8 mouse cellular contexts compared by ENCODE assay signal in the genomic region with DNA sequence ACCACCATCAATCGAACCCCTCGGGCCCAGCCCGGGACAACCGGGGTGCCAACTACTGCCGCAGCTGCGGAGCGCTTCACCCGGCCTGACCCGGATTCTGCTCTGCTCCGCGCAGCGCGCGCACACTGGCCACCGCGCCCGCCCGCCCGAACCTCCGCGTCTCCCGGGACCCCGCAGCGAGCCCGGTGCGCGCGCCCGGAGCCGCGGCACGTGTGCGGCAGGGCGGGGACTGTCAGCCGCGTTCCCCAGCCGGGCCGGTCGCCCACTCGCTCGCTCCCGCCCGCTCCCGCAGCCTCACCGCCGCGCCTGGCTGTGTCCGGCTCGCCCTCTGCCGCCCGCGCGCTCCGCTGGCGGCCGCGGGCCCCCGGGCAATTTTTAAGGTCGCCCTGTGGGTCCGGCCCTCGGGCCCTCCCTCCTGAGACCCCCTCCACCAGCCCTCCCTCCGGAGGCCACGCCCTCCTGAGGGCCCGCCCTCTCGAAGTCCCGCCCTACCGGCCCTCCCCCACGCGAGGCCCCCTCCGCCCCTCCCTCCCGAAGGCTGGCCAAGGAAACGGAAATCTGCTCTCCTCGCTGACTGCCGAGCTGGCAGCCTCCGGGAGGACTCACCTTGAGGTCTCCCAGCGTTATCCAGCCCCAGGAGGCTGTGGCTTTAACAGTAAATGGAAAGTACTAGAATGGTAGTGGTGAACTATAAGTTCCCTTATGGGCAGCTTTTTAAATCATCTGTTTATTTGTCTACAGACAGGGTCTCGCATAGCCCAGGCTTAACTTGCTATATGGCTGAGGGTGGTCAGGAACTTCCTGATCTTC. TPM values are rescaled to one million over a fixed set of nuclear protein-coding genes. Genes with fewer than 3 reads are reported as not detected.
DNase-seq lines count a peak whose midpoint lies in the region; ATAC-seq and TF ChIP-seq lines count a peak whose summit lies in the region.

Gene Slc25a15 (minus strand): TSS at position 456 of the 810 bp plus-strand sequence.

- ATAC-seq in heart, embryonic 12.5 days (ENCODE audit: insufficient number of reproducible peaks, low FRiP score) = peak; percentile 95
- ATAC-seq in kidney, postnatal 0 days (replicated peaks; ENCODE audit: low FRiP score, low read depth) = peak; percentile 94
- peak; percentile 87 for ATAC-seq in liver, embryonic 13.5 days (ENCODE audit: low read depth)
- ATAC-seq in stomach, embryonic 16.5 days (ENCODE audit: insufficient read depth, low FRiP score) = peak; percentile 92

- H3K9me3 ChIP-seq in erythroblast, embryonic 14.5 days (ENCODE audit: control insufficient read depth, low read length) = no peaks in the 10 kb centered on the region
- H3K9me3 ChIP-seq in heart, embryonic 12.5 days (replicated peaks) = no peaks in the 10 kb centered on the region
- H3K9me3 ChIP-seq in kidney, postnatal 0 days (replicated peaks; ENCODE audit: low read length) = no peaks in the 10 kb centered on the region
- H3K9me3 ChIP-seq in liver, embryonic 13.5 days (replicated peaks) = no peaks in the 10 kb centered on the region
- H3K9me3 ChIP-seq in stomach, embryonic 16.5 days (replicated peaks; ENCODE audit: control insufficient read depth, low read length) = no peaks in the 10 kb centered on the region

- under 1% methylated on average over 77 of the region's 77 CpGs for WGBS in heart, embryonic 12.5 days
- under 1% methylated on average over 67 of the region's 77 CpGs for WGBS in kidney, postnatal 0 days
- WGBS in liver, embryonic 13.5 days (ENCODE audit: insufficient replicate concordance) = under 1% methylated on average over 72 of the region's 77 CpGs
- under 1% methylated on average over 71 of the region's 77 CpGs for WGBS in stomach, embryonic 16.5 days

- H3K4me3 ChIP-seq in erythroblast, embryonic 14.5 days (replicated peaks) = peak within 1 kb of the TSS; percentile 68
- H3K4me3 ChIP-seq in heart, embryonic 12.5 days = peak within 1 kb of the TSS; percentile 69
- peak within 1 kb of the TSS; percentile 83 for H3K4me3 ChIP-seq in kidney, postnatal 0 days (replicated peaks; ENCODE audit: low read depth, low read length)
- H3K4me3 ChIP-seq in liver, embryonic 13.5 days (replicated peaks) = peak within 1 kb of the TSS; percentile 78
- H3K4me3 ChIP-seq in stomach, embryonic 16.5 days (replicated peaks; ENCODE audit: low read length) = peak within 1 kb of the TSS; percentile 82

- peaks cover 29% of the 10 kb centered on the region for H3K4me1 ChIP-seq in erythroblast, embryonic 14.5 days (ENCODE audit: control insufficient read depth)
- H3K4me1 ChIP-seq in heart, embryonic 12.5 days (replicated peaks) = peaks cover 8% of the 10 kb centered on the region
- peaks cover 4% of the 10 kb centered on the region; the same call in 1 of the 2 replicates for H3K4me1 ChIP-seq in kidney, postnatal 0 days (replicated peaks; ENCODE audit: insufficient read depth, low read length)
- H3K4me1 ChIP-seq in liver, embryonic 13.5 days (replicated peaks) = peaks cover 35% of the 10 kb centered on the region
- H3K4me1 ChIP-seq in stomach, embryonic 16.5 days (ENCODE audit: control insufficient read depth, insufficient read depth, low read length) = peaks cover 7% of the 10 kb centered on the region

- TF ChIP-seq POLR2A in brain, embryonic 14.5 days (IDR thresholded peaks at IDR 0.05; ENCODE audit: borderline replicate concordance, extremely low read depth, insufficient read depth, insufficient read length, poor library complexity, severe bottlenecking) = peak; percentile 81; the same call in 1 of the 2 replicates

- peak within 1 kb of the TSS; percentile 79 for H3K4me2 ChIP-seq in heart, embryonic 12.5 days
- peak within 1 kb of the TSS; percentile 74 for H3K4me2 ChIP-seq in kidney, postnatal 0 days (ENCODE audit: low read length)
- peak within 1 kb of the TSS; percentile 94 for H3K4me2 ChIP-seq in liver, embryonic 13.5 days
- H3K4me2 ChIP-seq in stomach, embryonic 16.5 days (ENCODE audit: low read depth, low read length) = peak within 1 kb of the TSS; percentile 64

- peaks cover 6% of the 10 kb centered on the region for H3K27me3 ChIP-seq in erythroblast, embryonic 14.5 days (ENCODE audit: control insufficient read depth)
- no peaks in the 10 kb centered on the region for H3K27me3 ChIP-seq in heart, embryonic 12.5 days (replicated peaks)
- H3K27me3 ChIP-seq in kidney, postnatal 0 days (ENCODE audit: insufficient read depth, low read length) = no peaks in the 10 kb centered on the region
- H3K27me3 ChIP-seq in liver, embryonic 13.5 days = no peaks in the 10 kb centered on the region
- H3K27me3 ChIP-seq in stomach, embryonic 16.5 days (ENCODE audit: control insufficient read depth, insufficient read depth, low read length) = no peaks in the 10 kb centered on the region

- peak within 1 kb of the TSS; percentile 77 for H3K9ac ChIP-seq in heart, embryonic 12.5 days
- H3K9ac ChIP-seq in kidney, postnatal 0 days (ENCODE audit: low read depth, low read length) = peak within 1 kb of the TSS; percentile 77
- peak within 1 kb of the TSS; percentile 83 for H3K9ac ChIP-seq in liver, embryonic 13.5 days
- peak within 1 kb of the TSS; percentile 91 for H3K9ac ChIP-seq in stomach, embryonic 16.5 days (ENCODE audit: low read length)

- peak; percentile 91 for DNase-seq in CD4-positive helper T cell, adult 2 months (ENCODE audit: low read depth, low spot score)
- peak; percentile 96 for DNase-seq in brain, embryonic 14.5 days (ENCODE audit: low read depth)
- DNase-seq in kidney, postnatal 0 days (ENCODE audit: low spot score) = peak; percentile 91
- peak; percentile 75 for DNase-seq in liver, embryonic 13.5 days
- peak; percentile 93 for DNase-seq in neural tube, embryonic 10.5 days (ENCODE audit: extremely low spot score, low spot score)

- peak within 1 kb of the TSS; percentile 49 for H3K27ac ChIP-seq in heart, embryonic 12.5 days (ENCODE audit: poor library complexity, severe bottlenecking)
- H3K27ac ChIP-seq in kidney, postnatal 0 days = peak within 1 kb of the TSS; percentile 80
- H3K27ac ChIP-seq in liver, embryonic 13.5 days = peak within 1 kb of the TSS; percentile 58
- peak within 1 kb of the TSS; percentile 57 for H3K27ac ChIP-seq in stomach, embryonic 16.5 days (ENCODE audit: low read length)

- no peak for TF ChIP-seq CTCF in brain, embryonic 14.5 days (IDR thresholded peaks at IDR 0.05; ENCODE audit: borderline replicate concordance, extremely low read depth, insufficient read depth, insufficient read length)
- no peak for TF ChIP-seq CTCF in kidney, postnatal 0 days (IDR thresholded peaks at IDR 0.05; ENCODE audit: low read depth)

- H3K36me3 ChIP-seq in erythroblast, embryonic 14.5 days (ENCODE audit: control insufficient read depth) = no peaks in the 10 kb centered on the region; the same call in 1 of the 2 replicates
- H3K36me3 ChIP-seq in heart, embryonic 12.5 days = peaks cover 3% of the 10 kb centered on the region; the same call in 1 of the 2 replicates
- H3K36me3 ChIP-seq in kidney, postnatal 0 days (ENCODE audit: insufficient read depth, low read length) = no peaks in the 10 kb centered on the region
- H3K36me3 ChIP-seq in liver, embryonic 13.5 days = peaks cover 5% of the 10 kb centered on the region
- H3K36me3 ChIP-seq in stomach, embryonic 16.5 days (ENCODE audit: control insufficient read depth, insufficient read depth, low read length) = no peaks in the 10 kb centered on the region

RNA-seq across cellular contexts. Expression of gene Slc25a15, which starts in this region (rescaled TPM):
- polyA plus RNA-seq in brain, embryonic 14.5 days (2012; rRNA removed) = 5.8 and 6.3 TPM in 2 replicates
- 0.06 and 0.08 TPM in 2 replicates for polyA plus RNA-seq in erythroblast, embryonic 14.5 days (2012)
- polyA plus RNA-seq in heart, embryonic 12.5 days (2016; fragmentation: Nextera tagmentation; extraction: Ambion mirVana) = 13.2 and 13.3 TPM in 2 replicates
- polyA plus RNA-seq in kidney, postnatal 0 days (2015; fragmentation: Nextera tagmentation; extraction: Ambion mirVana) = 23.8 and 27.3 TPM in 2 replicates
- 22.2 and 26.9 TPM in 2 replicates for polyA plus RNA-seq in liver, embryonic 13.5 days (2015; fragmentation: Nextera tagmentation; extraction: Ambion mirVana)
- 34.7 and 37.3 TPM in 2 replicates for polyA plus RNA-seq in stomach, embryonic 16.5 days (2015; fragmentation: Nextera tagmentation; extraction: Ambion mirVana)

Comparison
In these comparisons a context has a peak if more than half of its experiments do, and no peak if none do; other contexts are left out.
1. Peak in every context shown above with its lines: DNase-seq, ATAC-seq, H3K4me3 ChIP-seq and H3K27ac ChIP-seq.